Mouse (Mus musculus) frontal cortex, adult 2 months (tissue): Measurements from ENCODE around the gene Ddx43. TPM values are rescaled to one million over a fixed set of nuclear protein-coding genes. Genes with fewer than 3 reads are reported as not detected.

Source experiments
- DNase-seq, 2 experiments: peaks; one replicate each; pipeline ENCODE4 v3.0.0; 2022; ENCODE audit warnings: low spot score in 1 of 2; ENCODE audit errors: extremely low spot score in 1 of 2
- polyA plus RNA-seq: library from polyadenylated mRNA; depleted of rRNA; stranded (reverse); fragments of >200 nt; gene quantifications from 2 replicates; pipeline ENCODE4 v1.2.3, GENCODE M21; 2012; rRNA removed

The Ddx43 gene
- polyA plus RNA-seq, 1 experiment = 0.30 TPM

GRCm38 (mm10) chr9:78439426-78439825, 43.8 kb downstream of the Ddx43 start:
- DNase-seq = no peak

GRCm38 (mm10) chr9:78442237-78442578, 46.6 kb downstream of the Ddx43 start:
- no peak for DNase-seq

GRCm38 (mm10) chr9:78442579-78443392, 47.2 kb downstream of the Ddx43 start, which contains the start of gene Cgas:
Cgas (minus strand) TSS chr9:78443237.
- peak in 1 of 2 experiments; percentile 20 for DNase-seq

- DNase-seq = no peak
Measured at GRCm38 (mm10) chr9:78447606-78447972, 52.0 kb downstream of the Ddx43 start.

- DNase-seq = peak; percentile 63 to 89
Measured at GRCm38 (mm10) chr9:78447973-78448873, 52.6 kb downstream of the Ddx43 start, which contains the start of the genes Mto1 and Gm17324. Mto1 (plus strand) TSS chr9:78448208. Gm17324 (minus strand) TSS chr9:78448786.

GRCm38 (mm10) chr9:78450404-78450803, 54.8 kb downstream of the Ddx43 start:
- no peak for DNase-seq

GRCm38 (mm10) chr9:78451382-78451781, 55.8 kb downstream of the Ddx43 start:
- DNase-seq = no peak

- no peak for DNase-seq
Measured at GRCm38 (mm10) chr9:78457026-78457425, 61.4 kb downstream of the Ddx43 start.

- no peak for DNase-seq
Measured at GRCm38 (mm10) chr9:78463337-78463736, 67.8 kb downstream of the Ddx43 start.

- DNase-seq = no peak
Measured at GRCm38 (mm10) chr9:78465725-78466124, 70.1 kb downstream of the Ddx43 start.

Other genes starting within 250 kb of the Ddx43 start
- 90.2 and 94.2 TPM in 2 replicates for gene Gsta4, start 213.0 kb upstream of the Ddx43 start, polyA plus RNA-seq
- not detected in 2 replicates for gene Gsta1, start 165.1 kb upstream of the Ddx43 start, polyA plus RNA-seq
- gene Gm3776, start 138.6 kb upstream of the Ddx43 start, polyA plus RNA-seq = not detected in 2 replicates
- gene Gm10639, start 105.9 kb upstream of the Ddx43 start, polyA plus RNA-seq = not detected in 2 replicates
- not detected in 2 replicates for gene Omt2a, start 81.0 kb upstream of the Ddx43 start, polyA plus RNA-seq
- gene Omt2b, start 68.2 kb upstream of the Ddx43 start, polyA plus RNA-seq = not detected in 2 replicates
- 0.21 TPM in 1 of 2 replicates, not detected in the other for gene Gsta2, start 40.0 kb upstream of the Ddx43 start, polyA plus RNA-seq
- gene Dppa5a, start 27.6 kb upstream of the Ddx43 start, polyA plus RNA-seq = 0.18 TPM in 1 of 2 replicates, not detected in the other
- 0.06 and 0.08 TPM in 2 replicates for gene Ooep, start 17.1 kb upstream of the Ddx43 start, polyA plus RNA-seq
- gene Cgas, start 47.5 kb downstream of the Ddx43 start, polyA plus RNA-seq = 0.59 and 0.90 TPM in 2 replicates
- 27.5 and 33.9 TPM in 2 replicates for gene Mto1, start 52.4 kb downstream of the Ddx43 start, polyA plus RNA-seq
- 0.68 and 0.80 TPM in 2 replicates for gene Gm17324, start 53.0 kb downstream of the Ddx43 start, polyA plus RNA-seq
- gene Eef1a1, start 93.4 kb downstream of the Ddx43 start, polyA plus RNA-seq = 3,478 and 3,677 TPM in 2 replicates
- gene Slc17a5, start 192.3 kb downstream of the Ddx43 start, polyA plus RNA-seq = 14.7 and 17.1 TPM in 2 replicates
- gene Cd109, start 219.8 kb downstream of the Ddx43 start, polyA plus RNA-seq = 0.17 and 0.22 TPM in 2 replicates